Mouse (Mus musculus): Measurements from ENCODE around the gene Urod. TPM values are rescaled to one million over a fixed set of nuclear protein-coding genes. Genes with fewer than 3 reads are reported as not detected.
A peak's percentile ranks its signal among the peaks of the same experiment; 100 is the strongest.

Urod gene
- polyA plus RNA-seq, 1 experiment, result 50.7 TPM

GRCm38 (mm10) chr4:117023469-117023868, 29.3 kb upstream of the Urod start:
- Histone ChIP-seq H3K27me3 (ENCODE audit: control insufficient read depth, insufficient read depth, insufficient read length) (no peaks in the 10 kb centered on the region), H3K79me3 (ENCODE audit: low read depth) (peaks cover 15% of the 10 kb centered on the region), H3ac (ENCODE audit: control insufficient read depth, insufficient read length, low read depth) (no peak overlapping the region), H3K79me2 (ENCODE audit: control insufficient read depth, insufficient read depth) (peaks cover 55% of the 10 kb centered on the region), H3K36me3 (ENCODE audit: control insufficient read depth, insufficient read depth) (peaks cover 40% of the 10 kb centered on the region), H3K4me3 (ENCODE audit: insufficient read depth, poor library complexity, severe bottlenecking) (no peak overlapping the region)
- TF ChIP-seq MAX (IDR thresholded peaks at IDR 0.05), result no peak
- no peak for TF ChIP-seq FOSL1 (IDR thresholded peaks at IDR 0.05; ENCODE audit: insufficient read depth, low read length, poor library complexity, severe bottlenecking)
- TF ChIP-seq MYOG (IDR thresholded peaks at IDR 0.05; ENCODE audit: control insufficient read depth, extremely low read depth, insufficient read length), result no peak
- TF ChIP-seq MYOD1 (IDR thresholded peaks at IDR 0.05; ENCODE audit: control insufficient read depth, insufficient read length, low read depth), result no peak
- no peak for TF ChIP-seq CEBPB (IDR thresholded peaks at IDR 0.05; ENCODE audit: low read depth)
- TF ChIP-seq USF1 (IDR thresholded peaks at IDR 0.05; ENCODE audit: low read depth), result no peak
- no peak for TF ChIP-seq CTCF (IDR thresholded peaks at IDR 0.05; ENCODE audit: control insufficient read depth, insufficient read depth, insufficient read length)

DNA sequence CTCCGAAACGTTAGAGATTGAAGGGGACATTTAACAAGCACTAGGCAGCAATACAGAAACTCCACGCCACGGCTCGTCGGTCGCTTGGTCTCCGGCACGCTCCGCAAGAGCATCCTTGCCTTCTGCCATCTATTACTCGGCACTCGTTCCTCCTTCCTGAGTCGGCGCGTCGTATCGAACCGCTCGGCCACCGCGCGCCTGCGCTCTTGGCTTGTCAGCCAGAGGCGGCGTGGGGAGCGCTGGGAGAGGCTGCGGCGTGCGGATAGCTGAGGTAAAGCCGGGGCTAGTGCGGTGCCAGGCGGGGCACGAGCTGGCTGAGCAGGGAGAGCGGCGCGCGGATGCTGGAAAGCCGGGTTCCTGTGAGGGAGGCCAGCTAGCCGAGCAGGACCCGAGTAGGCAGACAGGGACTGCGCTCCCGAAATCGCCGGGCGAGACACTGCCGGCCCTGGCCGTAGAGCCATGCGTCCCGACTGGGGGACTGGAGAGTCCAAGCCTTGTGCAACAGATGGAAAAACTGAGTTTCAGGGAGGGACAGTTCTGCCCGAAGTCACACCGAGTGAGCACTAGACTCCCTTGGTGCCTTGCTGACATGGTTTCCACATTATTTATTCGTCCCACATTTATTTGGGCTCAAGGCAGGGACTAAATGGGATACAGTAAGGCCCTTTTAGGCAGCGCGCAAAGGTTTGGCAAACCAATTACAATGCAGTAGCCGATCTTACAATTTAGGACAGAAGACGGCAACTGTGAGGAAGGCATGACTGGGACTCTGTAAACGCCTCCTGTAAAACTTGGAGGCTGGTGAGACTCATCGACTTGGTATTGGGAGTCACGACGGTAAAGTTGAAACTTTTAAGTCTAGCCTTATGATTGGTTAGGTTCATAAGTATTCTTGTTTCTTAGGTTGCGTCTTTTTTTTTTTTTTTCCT, 25.3 kb upstream of the Urod start, which contains the start of gene Eif2b3:
Gene Eif2b3 (plus strand): TSS at position 197 of the 929 bp plus-strand sequence.
- Histone ChIP-seq H3K4me3 (ENCODE audit: insufficient read depth, poor library complexity, severe bottlenecking) (peak within 1 kb of the TSS; percentile 65), H3K27me3 (ENCODE audit: control insufficient read depth, insufficient read depth, insufficient read length) (no peaks in the 10 kb centered on the region), H3K79me2 (ENCODE audit: control insufficient read depth, insufficient read depth) (peaks cover 38% of the 10 kb centered on the region), H3K79me3 (ENCODE audit: low read depth) (peaks cover 15% of the 10 kb centered on the region), H3ac (ENCODE audit: control insufficient read depth, insufficient read length, low read depth) (peak within 1 kb of the TSS; percentile 79), H3K36me3 (ENCODE audit: control insufficient read depth, insufficient read depth) (peaks cover 21% of the 10 kb centered on the region)
- TF ChIP-seq CEBPB (IDR thresholded peaks at IDR 0.05; ENCODE audit: low read depth) (peak; percentile 14), CTCF (IDR thresholded peaks at IDR 0.05; ENCODE audit: control insufficient read depth, insufficient read depth, insufficient read length) (no peak), MYOD1 (IDR thresholded peaks at IDR 0.05; ENCODE audit: control insufficient read depth, insufficient read length, low read depth) (no peak), FOSL1 (IDR thresholded peaks at IDR 0.05; ENCODE audit: insufficient read depth, low read length, poor library complexity, severe bottlenecking) (no peak), MAX (IDR thresholded peaks at IDR 0.05) (peak; percentile 82), MYOG (IDR thresholded peaks at IDR 0.05; ENCODE audit: control insufficient read depth, extremely low read depth, insufficient read length) (no peak)

DNA sequence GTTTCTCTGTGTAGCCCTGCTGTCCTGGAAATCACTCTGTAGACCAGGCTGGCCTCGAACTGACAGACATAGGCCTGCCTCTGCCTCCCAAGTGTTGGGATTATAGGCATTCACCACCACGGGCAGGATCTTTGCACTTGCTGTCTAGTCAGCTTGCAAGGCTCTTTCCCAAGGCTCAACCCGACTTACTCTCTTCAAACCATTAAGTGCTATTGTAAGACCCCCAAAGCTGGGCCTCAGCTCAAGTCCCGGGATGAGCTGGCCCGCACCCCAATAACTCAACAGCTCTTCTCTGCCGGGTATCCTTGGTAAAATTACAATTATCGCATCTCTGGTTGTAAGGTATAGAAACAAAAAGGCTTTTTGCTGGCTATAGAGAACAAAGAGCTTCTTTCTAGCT, 24.1 kb upstream of the Urod start:
- Histone ChIP-seq H3K4me3 (ENCODE audit: insufficient read depth, poor library complexity, severe bottlenecking) (no peak overlapping the region), H3K27me3 (ENCODE audit: control insufficient read depth, insufficient read depth, insufficient read length) (no peaks in the 10 kb centered on the region), H3K36me3 (ENCODE audit: control insufficient read depth, insufficient read depth) (peaks cover 12% of the 10 kb centered on the region), H3K79me3 (ENCODE audit: low read depth) (peaks cover 15% of the 10 kb centered on the region), H3K79me2 (ENCODE audit: control insufficient read depth, insufficient read depth) (peaks cover 38% of the 10 kb centered on the region), H3ac (ENCODE audit: control insufficient read depth, insufficient read length, low read depth) (no peak overlapping the region)
- no peak for TF ChIP-seq USF1 (IDR thresholded peaks at IDR 0.05; ENCODE audit: low read depth)
- no peak for TF ChIP-seq MAX (IDR thresholded peaks at IDR 0.05)
- TF ChIP-seq FOSL1 (IDR thresholded peaks at IDR 0.05; ENCODE audit: insufficient read depth, low read length, poor library complexity, severe bottlenecking), result no peak
- TF ChIP-seq CTCF (IDR thresholded peaks at IDR 0.05; ENCODE audit: control insufficient read depth, insufficient read depth, insufficient read length), result no peak
- TF ChIP-seq CEBPB (IDR thresholded peaks at IDR 0.05; ENCODE audit: low read depth), result no peak
- TF ChIP-seq MYOD1 (IDR thresholded peaks at IDR 0.05; ENCODE audit: control insufficient read depth, insufficient read length, low read depth), result no peak
- no peak for TF ChIP-seq MYOG (IDR thresholded peaks at IDR 0.05; ENCODE audit: control insufficient read depth, extremely low read depth, insufficient read length)

DNA sequence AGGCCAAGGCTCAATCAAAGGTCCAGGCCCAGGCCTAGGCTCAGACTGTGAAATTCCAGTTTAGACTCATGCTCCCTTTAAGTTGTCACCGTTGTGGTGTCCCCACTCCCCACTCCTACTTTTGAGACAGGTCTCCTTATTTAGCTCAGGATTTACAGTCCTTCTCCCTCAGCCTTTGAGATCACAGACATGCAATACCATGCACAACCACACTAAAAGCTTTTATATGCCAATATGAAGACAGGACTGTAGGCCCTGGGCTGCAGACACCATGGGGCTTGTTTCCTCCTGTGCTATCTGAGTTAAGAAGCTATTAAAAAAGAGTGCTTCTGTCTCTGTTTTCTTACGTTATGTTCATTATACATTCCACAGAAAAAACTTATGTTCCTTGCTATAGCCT, 23.5 kb upstream of the Urod start:
- no peak overlapping the region for H3K4me3 ChIP-seq (ENCODE audit: insufficient read depth, poor library complexity, severe bottlenecking)
- H3K27me3 ChIP-seq (ENCODE audit: control insufficient read depth, insufficient read depth, insufficient read length), result no peaks in the 10 kb centered on the region
- peaks cover 35% of the 10 kb centered on the region for H3K79me2 ChIP-seq (ENCODE audit: control insufficient read depth, insufficient read depth)
- no peak overlapping the region for H3ac ChIP-seq (ENCODE audit: control insufficient read depth, insufficient read length, low read depth)
- peaks cover 15% of the 10 kb centered on the region for H3K79me3 ChIP-seq (ENCODE audit: low read depth)
- TF ChIP-seq MYOG (IDR thresholded peaks at IDR 0.05; ENCODE audit: control insufficient read depth, extremely low read depth, insufficient read length), result no peak
- no peak for TF ChIP-seq USF1 (IDR thresholded peaks at IDR 0.05; ENCODE audit: low read depth)
- TF ChIP-seq CTCF (IDR thresholded peaks at IDR 0.05; ENCODE audit: control insufficient read depth, insufficient read depth, insufficient read length), result no peak
- no peak for TF ChIP-seq FOSL1 (IDR thresholded peaks at IDR 0.05; ENCODE audit: insufficient read depth, low read length, poor library complexity, severe bottlenecking)
- no peak for TF ChIP-seq MYOD1 (IDR thresholded peaks at IDR 0.05; ENCODE audit: control insufficient read depth, insufficient read length, low read depth)
- TF ChIP-seq MAX (IDR thresholded peaks at IDR 0.05), result no peak
- no peak for TF ChIP-seq CEBPB (IDR thresholded peaks at IDR 0.05; ENCODE audit: low read depth)
- peaks cover 9% of the 10 kb centered on the region for H3K36me3 ChIP-seq (ENCODE audit: control insufficient read depth, insufficient read depth)

- peaks cover 4% of the 10 kb centered on the region for H3K79me3 ChIP-seq (ENCODE audit: low read depth)
- no peaks in the 10 kb centered on the region for H3K36me3 ChIP-seq (ENCODE audit: control insufficient read depth, insufficient read depth)
- H3K4me3 ChIP-seq (ENCODE audit: insufficient read depth, poor library complexity, severe bottlenecking), result no peak overlapping the region
- peaks cover 7% of the 10 kb centered on the region for H3K79me2 ChIP-seq (ENCODE audit: control insufficient read depth, insufficient read depth)
- H3ac ChIP-seq (ENCODE audit: control insufficient read depth, insufficient read length, low read depth), result no peak overlapping the region
- H3K27me3 ChIP-seq (ENCODE audit: control insufficient read depth, insufficient read depth, insufficient read length), result no peaks in the 10 kb centered on the region
- TF ChIP-seq CTCF (IDR thresholded peaks at IDR 0.05; ENCODE audit: control insufficient read depth, insufficient read depth, insufficient read length) (no peak), USF1 (IDR thresholded peaks at IDR 0.05; ENCODE audit: low read depth) (no peak), MYOD1 (IDR thresholded peaks at IDR 0.05; ENCODE audit: control insufficient read depth, insufficient read length, low read depth) (no peak), MYOG (IDR thresholded peaks at IDR 0.05; ENCODE audit: control insufficient read depth, extremely low read depth, insufficient read length) (no peak), MAX (IDR thresholded peaks at IDR 0.05) (no peak), FOSL1 (IDR thresholded peaks at IDR 0.05; ENCODE audit: insufficient read depth, low read length, poor library complexity, severe bottlenecking) (no peak), CEBPB (IDR thresholded peaks at IDR 0.05; ENCODE audit: low read depth) (no peak)
Measured at GRCm38 (mm10) chr4:117014901-117015415, 20.7 kb upstream of the Urod start.
